ENCODE assay signal across 8 mouse cellular contexts in genomic region chr2:25365091-25365761, GRCm38 (mm10). TPM values are rescaled to one million over a fixed set of nuclear protein-coding genes. Genes with fewer than 3 reads are reported as not detected.
DNase-seq lines count a peak whose midpoint lies in the region; ATAC-seq and TF ChIP-seq lines count a peak whose summit lies in the region.

Gene Uap1l1, minus strand, starts transcription at chr2:25365682.

- POLR2A ChIA-PET in Patski (lab: Charles Lee) = interaction anchor here (0.6 to 0.8 kb wide), 2 partner anchors 16 to 213 kb away, joined by 3 to 4 read pairs; no protein-coding TSS in a partner anchor

- no peak for TF ChIP-seq CTCF in Patski (IDR thresholded peaks at IDR 0.05)

- no peak for DNase-seq in Patski (ENCODE audit: low read depth, low spot score)
- DNase-seq in cerebellum, postnatal 25 days = peak; percentile 56 to 65
- DNase-seq in gastrocnemius, postnatal 14 days = peak; percentile 88
- peak; percentile 83 for DNase-seq in induced T-regulatory cell, adult 2 months (ENCODE audit: low read depth)
- DNase-seq in left cerebral cortex, postnatal 14 days (ENCODE audit: low spot score in 2 of 2) = peak; percentile 49 to 62
- peak; percentile 58 to 68 for DNase-seq in right cerebral cortex, adult 2 months (ENCODE audit: low spot score in 2 of 2)
- DNase-seq in urinary bladder, postnatal 10 days (ENCODE audit: low spot score) = peak; percentile 48

- peak; percentile 66 for ATAC-seq in Patski
- ATAC-seq in megakaryocyte progenitor cell, adult 5-6 weeks (replicated peaks; ENCODE audit: poor library complexity) = peak; percentile 83

- H3K27me3 ChIP-seq in Patski = no peaks in the 10 kb centered on the region

- intact Hi-C loops in gastrocnemius, postnatal 14 days (cut with DNase I; ENCODE audit: low total_unique reads) = no loop called here
- intact Hi-C loops in left cerebral cortex, postnatal 14 days (cut with DNase I) = no loop called here

- in situ Hi-C loops in Patski (cut with MboI; ENCODE audit: low pct_unique_long_range_greater_than_20kb) = loop anchor here (5.0 kb wide), 1 partner anchor 37 kb away; no protein-coding TSS in a partner anchor

- CTCF ChIA-PET in Patski (lab: Charles Lee) = interaction anchor here (0.9 kb wide), 1 partner anchor 29 kb away, joined by 3 read pairs; no protein-coding TSS in a partner anchor

RNA-seq across cellular contexts. Expression of gene Uap1l1, which starts in this region (rescaled TPM):
- 108 TPM for polyA plus RNA-seq in Patski (2021)
- 1 to 10 TPM; 5.2 to 5.8 TPM for total RNA-seq in gastrocnemius, postnatal 14 days (2021)
- 10 to 100 TPM; 12.2 to 14.8 TPM for total RNA-seq in left cerebral cortex, postnatal 14 days (2021)
- 42.2 and 60.4 TPM in 2 replicates for total RNA-seq in megakaryocyte progenitor cell, adult 5-6 weeks (2015)
- total RNA-seq in megakaryocyte progenitor cell, adult 5-6 weeks (2017) = 13.6 and 14.5 TPM in 2 replicates
